Mouse (Mus musculus): ENCODE data around the gene Clasp1. TPM values are rescaled to one million over a fixed set of nuclear protein-coding genes. Genes with fewer than 3 reads are reported as not detected.

The Clasp1 gene
- polyA plus RNA-seq, 1 experiment from 2014 or later = 70.0 TPM

GRCm38 (mm10) chr1:118399625-118400310 lies 10.9 kb downstream of the Clasp1 start:
- Histone ChIP-seq H3K9ac (ENCODE audit: low read depth, low read length) (no peak overlapping the region), H3K36me3 (ENCODE audit: control insufficient read depth, insufficient read depth, low read length) (peaks cover 6% of the 10 kb centered on the region), H3K27me3 (ENCODE audit: control insufficient read depth, insufficient read depth, low read length) (no peaks in the 10 kb centered on the region), H3K4me3 (ENCODE audit: low read length) (no peak overlapping the region), H3K27ac (ENCODE audit: low read depth, low read length) (no peak overlapping the region; the same call in 1 of the 2 replicates), H3K9me3 (ENCODE audit: control insufficient read depth, low read length) (no peaks in the 10 kb centered on the region), H3K4me1 (ENCODE audit: control insufficient read depth, insufficient read depth, low read length) (no peaks in the 10 kb centered on the region), H3K4me2 (replicated peaks; ENCODE audit: low read depth, low read length) (no peak overlapping the region)
- WGBS = 74% methylated on average over 8 of the region's 8 CpGs
- ATAC-seq (ENCODE audit: low FRiP score, low TSS enrichment) = no peak

- no peak overlapping the region for H3K4me3 ChIP-seq (ENCODE audit: low read length)
- no peak overlapping the region for H3K9ac ChIP-seq (ENCODE audit: low read depth, low read length)
- WGBS = 39% methylated on average over 4 of the region's 4 CpGs
- H3K27ac ChIP-seq (ENCODE audit: low read depth, low read length) = no peak overlapping the region
- no peaks in the 10 kb centered on the region for H3K27me3 ChIP-seq (ENCODE audit: control insufficient read depth, insufficient read depth, low read length)
- H3K36me3 ChIP-seq (ENCODE audit: control insufficient read depth, insufficient read depth, low read length) = no peaks in the 10 kb centered on the region; the same call in 1 of the 2 replicates
- H3K9me3 ChIP-seq (ENCODE audit: control insufficient read depth, low read length) = no peaks in the 10 kb centered on the region
- H3K4me2 ChIP-seq (replicated peaks; ENCODE audit: low read depth, low read length) = no peak overlapping the region
- H3K4me1 ChIP-seq (ENCODE audit: control insufficient read depth, insufficient read depth, low read length) = no peaks in the 10 kb centered on the region
- ATAC-seq (ENCODE audit: low FRiP score, low TSS enrichment) = no peak
Measured at GRCm38 (mm10) chr1:118401991-118402390, 13.1 kb downstream of the Clasp1 start.

GRCm38 (mm10) chr1:118402556-118402955 lies 13.7 kb downstream of the Clasp1 start:
- Histone ChIP-seq H3K9ac (ENCODE audit: low read depth, low read length) (no peak overlapping the region), H3K4me1 (ENCODE audit: control insufficient read depth, insufficient read depth, low read length) (no peaks in the 10 kb centered on the region), H3K9me3 (ENCODE audit: control insufficient read depth, low read length) (no peaks in the 10 kb centered on the region), H3K27me3 (ENCODE audit: control insufficient read depth, insufficient read depth, low read length) (no peaks in the 10 kb centered on the region), H3K4me2 (replicated peaks; ENCODE audit: low read depth, low read length) (no peak overlapping the region), H3K27ac (ENCODE audit: low read depth, low read length) (no peak overlapping the region), H3K4me3 (ENCODE audit: low read length) (no peak overlapping the region), H3K36me3 (ENCODE audit: control insufficient read depth, insufficient read depth, low read length) (no peaks in the 10 kb centered on the region; the same call in 1 of the 2 replicates)
- ATAC-seq (ENCODE audit: low FRiP score, low TSS enrichment) = no peak
- 24% methylated on average over 8 of the region's 8 CpGs for WGBS

GRCm38 (mm10) chr1:118402966-118403365 lies 14.1 kb downstream of the Clasp1 start:
- Histone ChIP-seq H3K36me3 (ENCODE audit: control insufficient read depth, insufficient read depth, low read length) (no peaks in the 10 kb centered on the region; the same call in 1 of the 2 replicates), H3K9me3 (ENCODE audit: control insufficient read depth, low read length) (no peaks in the 10 kb centered on the region), H3K27me3 (ENCODE audit: control insufficient read depth, insufficient read depth, low read length) (no peaks in the 10 kb centered on the region), H3K4me2 (replicated peaks; ENCODE audit: low read depth, low read length) (no peak overlapping the region), H3K9ac (ENCODE audit: low read depth, low read length) (no peak overlapping the region), H3K4me3 (ENCODE audit: low read length) (no peak overlapping the region), H3K4me1 (ENCODE audit: control insufficient read depth, insufficient read depth, low read length) (no peaks in the 10 kb centered on the region), H3K27ac (ENCODE audit: low read depth, low read length) (no peak overlapping the region)
- 76% methylated on average over 6 of the region's 6 CpGs for WGBS
- ATAC-seq (ENCODE audit: low FRiP score, low TSS enrichment) = no peak

- Histone ChIP-seq H3K4me1 (ENCODE audit: control insufficient read depth, insufficient read depth, low read length) (no peaks in the 10 kb centered on the region), H3K27ac (ENCODE audit: low read depth, low read length) (no peak overlapping the region), H3K9ac (ENCODE audit: low read depth, low read length) (no peak overlapping the region), H3K4me2 (replicated peaks; ENCODE audit: low read depth, low read length) (no peak overlapping the region), H3K4me3 (ENCODE audit: low read length) (no peak overlapping the region), H3K27me3 (ENCODE audit: control insufficient read depth, insufficient read depth, low read length) (no peaks in the 10 kb centered on the region), H3K9me3 (ENCODE audit: control insufficient read depth, low read length) (no peaks in the 10 kb centered on the region), H3K36me3 (ENCODE audit: control insufficient read depth, insufficient read depth, low read length) (no peaks in the 10 kb centered on the region; the same call in 1 of the 2 replicates)
- WGBS = 72% methylated on average over 3 of the region's 3 CpGs
- ATAC-seq (ENCODE audit: low FRiP score, low TSS enrichment) = no peak
Measured at GRCm38 (mm10) chr1:118403440-118403839, 14.6 kb downstream of the Clasp1 start.

- Histone ChIP-seq H3K27ac (ENCODE audit: low read depth, low read length) (no peak overlapping the region), H3K4me2 (replicated peaks; ENCODE audit: low read depth, low read length) (no peak overlapping the region), H3K36me3 (ENCODE audit: control insufficient read depth, insufficient read depth, low read length) (no peaks in the 10 kb centered on the region; the same call in none of the 2 replicates), H3K9me3 (ENCODE audit: control insufficient read depth, low read length) (no peaks in the 10 kb centered on the region), H3K4me1 (ENCODE audit: control insufficient read depth, insufficient read depth, low read length) (no peaks in the 10 kb centered on the region), H3K4me3 (ENCODE audit: low read length) (no peak overlapping the region), H3K27me3 (ENCODE audit: control insufficient read depth, insufficient read depth, low read length) (no peaks in the 10 kb centered on the region), H3K9ac (ENCODE audit: low read depth, low read length) (no peak overlapping the region)
- no peak for ATAC-seq (ENCODE audit: low FRiP score, low TSS enrichment)
- WGBS = 86% methylated on average over 7 of the region's 7 CpGs
Measured at GRCm38 (mm10) chr1:118407586-118408250, 18.9 kb downstream of the Clasp1 start.

GRCm38 (mm10) chr1:118409249-118409648 lies 20.4 kb downstream of the Clasp1 start:
- Histone ChIP-seq H3K27ac (ENCODE audit: low read depth, low read length) (no peak overlapping the region), H3K27me3 (ENCODE audit: control insufficient read depth, insufficient read depth, low read length) (no peaks in the 10 kb centered on the region), H3K4me2 (replicated peaks; ENCODE audit: low read depth, low read length) (no peak overlapping the region), H3K4me3 (ENCODE audit: low read length) (no peak overlapping the region), H3K36me3 (ENCODE audit: control insufficient read depth, insufficient read depth, low read length) (no peaks in the 10 kb centered on the region; the same call in 1 of the 2 replicates), H3K9me3 (ENCODE audit: control insufficient read depth, low read length) (no peaks in the 10 kb centered on the region), H3K9ac (ENCODE audit: low read depth, low read length) (no peak overlapping the region), H3K4me1 (ENCODE audit: control insufficient read depth, insufficient read depth, low read length) (no peaks in the 10 kb centered on the region)
- 81% methylated on average over 4 of the region's 4 CpGs for WGBS
- no peak for ATAC-seq (ENCODE audit: low FRiP score, low TSS enrichment)

DNA sequence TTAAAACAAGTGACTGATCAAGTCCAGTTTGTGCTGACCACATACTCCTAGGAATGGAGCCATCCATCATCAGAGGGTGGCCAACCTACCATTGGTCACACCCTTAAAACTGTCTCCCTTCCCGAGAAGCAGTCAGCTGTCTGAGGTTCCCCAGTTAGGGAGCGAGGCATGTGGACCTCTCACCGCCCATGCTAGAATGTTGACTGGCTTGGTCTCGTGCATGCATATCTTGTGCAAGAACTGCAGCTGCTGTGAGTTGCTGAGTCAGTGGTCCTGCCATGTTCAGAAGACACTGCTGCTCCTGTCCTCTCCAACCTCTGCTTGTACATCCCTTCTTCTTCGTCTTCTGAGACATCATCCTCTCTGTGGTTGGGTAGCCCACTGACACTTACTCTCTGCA lies 22.0 kb downstream of the Clasp1 start:
- Histone ChIP-seq H3K4me3 (ENCODE audit: low read length) (no peak overlapping the region), H3K27me3 (ENCODE audit: control insufficient read depth, insufficient read depth, low read length) (no peaks in the 10 kb centered on the region), H3K9me3 (ENCODE audit: control insufficient read depth, low read length) (no peaks in the 10 kb centered on the region), H3K36me3 (ENCODE audit: control insufficient read depth, insufficient read depth, low read length) (no peaks in the 10 kb centered on the region; the same call in 1 of the 2 replicates), H3K4me2 (replicated peaks; ENCODE audit: low read depth, low read length) (no peak overlapping the region), H3K27ac (ENCODE audit: low read depth, low read length) (no peak overlapping the region), H3K9ac (ENCODE audit: low read depth, low read length) (no peak overlapping the region), H3K4me1 (ENCODE audit: control insufficient read depth, insufficient read depth, low read length) (no peaks in the 10 kb centered on the region)
- 89% methylated on average over 5 of the region's 5 CpGs for WGBS
- ATAC-seq (ENCODE audit: low FRiP score, low TSS enrichment) = no peak

- Histone ChIP-seq H3K4me3 (ENCODE audit: low read length) (no peak overlapping the region), H3K4me2 (replicated peaks; ENCODE audit: low read depth, low read length) (no peak overlapping the region), H3K9me3 (ENCODE audit: control insufficient read depth, low read length) (no peaks in the 10 kb centered on the region), H3K4me1 (ENCODE audit: control insufficient read depth, insufficient read depth, low read length) (no peaks in the 10 kb centered on the region), H3K27me3 (ENCODE audit: control insufficient read depth, insufficient read depth, low read length) (no peaks in the 10 kb centered on the region), H3K9ac (ENCODE audit: low read depth, low read length) (no peak overlapping the region), H3K36me3 (ENCODE audit: control insufficient read depth, insufficient read depth, low read length) (no peaks in the 10 kb centered on the region; the same call in 1 of the 2 replicates), H3K27ac (ENCODE audit: low read depth, low read length) (no peak overlapping the region)
- ATAC-seq (ENCODE audit: low FRiP score, low TSS enrichment) = no peak
- WGBS = 84% methylated on average over 2 of the region's 2 CpGs
Measured at GRCm38 (mm10) chr1:118413169-118413568, 24.3 kb downstream of the Clasp1 start.
